Mouse (Mus musculus) liver, adult 2 months (tissue): ENCODE results near the gene Slc7a15. TPM values are rescaled to one million over a fixed set of nuclear protein-coding genes. Genes with fewer than 3 reads are reported as not detected.
A peak's percentile ranks its signal among the peaks of the same experiment; 100 is the strongest.

Experiments used
- DNase-seq: peaks from one replicate; pipeline ENCODE4 v3.0.0-alpha.2; 2011; ENCODE audit warnings: low read depth, low spot score; ENCODE audit errors: extremely low read depth
- H3K27ac ChIP-seq: fragments of 200-500 bp; replicated peaks from 2 replicates; pipeline ENCODE4 v1.5.1; 2012; ENCODE audit warnings: low read depth, mild to moderate bottlenecking, control low read depth, inconsistent platforms, low read length; ENCODE audit not compliant: insufficient read depth
- H3K27me3 ChIP-seq: fragments of 200-500 bp; 2 replicates; pipeline ENCODE4 v1.6.1; 2012; ENCODE audit warnings: mild to moderate bottlenecking, moderate library complexity, low read length, inconsistent platforms; ENCODE audit not compliant: control insufficient read depth, insufficient read depth
- H3K36me3 ChIP-seq: fragments of 200-500 bp; 2 replicates; pipeline ENCODE4 v1.6.1; 2012; ENCODE audit warnings: low read length, inconsistent platforms; ENCODE audit not compliant: control insufficient read depth, insufficient read depth
- H3K4me1 ChIP-seq: fragments of 200-500 bp; 2 replicates; pipeline ENCODE4 v1.6.1; 2011; ENCODE audit warnings: low read length; ENCODE audit not compliant: control insufficient read depth, insufficient read depth
- H3K4me3 ChIP-seq: fragments of 200-500 bp; 2 replicates; pipeline ENCODE4 v1.5.1; 2011; ENCODE audit warnings: low read depth, mild to moderate bottlenecking, control low read depth, low read length, moderate library complexity; ENCODE audit not compliant: insufficient read depth
- H3K79me2 ChIP-seq: fragments of 200-500 bp; 2 replicates; pipeline ENCODE4 v1.6.1; 2012; ENCODE audit warnings: inconsistent platforms, mild to moderate bottlenecking, low read length, moderate library complexity; ENCODE audit not compliant: control insufficient read depth, insufficient read depth
- H3K9ac ChIP-seq: fragments of 200-500 bp; 2 replicates; pipeline ENCODE4 v1.6.1; 2012; ENCODE audit warnings: low read depth, mild to moderate bottlenecking, control low read depth, inconsistent platforms, low read length
- CTCF ChIP-seq: fragments of 200-500 bp; IDR thresholded peaks from 2 replicates; pipeline ENCODE4 v1.5.1; 2011; ENCODE audit warnings: low read depth, low read length, control low read depth
- POLR2A ChIP-seq: fragments of 200-500 bp; IDR thresholded peaks from 2 replicates; pipeline ENCODE4 v1.6.1; 2011; ENCODE audit warnings: low read length, control low read depth; ENCODE audit not compliant: insufficient read depth; ENCODE audit errors: extremely low read depth
- WGBS: fragments of 180-500 bp; shearing (Covaris S2); methylation state at CpG from one replicate; pipeline ENCODE4 v1.1.7; 2018; 5-methylcytosine and 5-hydroxymethylcytosine counted together
- polyA plus RNA-seq: library from polyadenylated mRNA; depleted of rRNA; stranded (reverse); fragments of >200 nt; gene quantifications from 2 replicates; pipeline ENCODE4 v1.2.3, GENCODE M21; 2012
- total RNA-seq: library from RNA; depleted of rRNA; stranded (reverse); fragments of >200 nt; gene quantifications from 2 replicates; pipeline ENCODE4 v1.2.3, GENCODE M21; 2014

The Slc7a15 gene
- total and polyA plus RNA-seq, 2 experiments = 0.12 TPM; not detected in 1

DNA sequence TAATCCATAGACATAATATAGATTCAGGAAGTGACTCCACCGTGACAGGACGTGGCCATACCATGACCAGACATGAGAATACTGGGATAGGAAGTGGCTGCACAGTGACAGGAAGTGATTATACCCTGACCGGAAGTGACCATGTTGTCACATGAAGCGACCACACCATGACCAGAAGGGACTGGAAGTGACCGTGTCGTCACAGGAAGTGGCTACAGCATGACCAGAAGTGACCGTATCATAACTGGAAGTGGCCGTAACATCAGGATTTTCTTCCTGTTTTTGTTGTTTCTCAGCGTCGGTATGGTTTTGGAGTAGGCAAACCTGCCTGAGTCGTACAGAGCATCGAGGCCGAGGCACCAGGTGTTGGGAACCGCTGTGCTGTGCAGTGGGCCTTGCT, 38.1 kb upstream of the Slc7a15 start:
- Histone ChIP-seq H3K4me3 (no peak overlapping the region), H3K36me3 (no peaks in the 10 kb centered on the region), H3K9ac (no peak overlapping the region), H3K27ac (no peak overlapping the region), H3K4me1 (no peaks in the 10 kb centered on the region), H3K79me2 (no peaks in the 10 kb centered on the region), H3K27me3 (no peaks in the 10 kb centered on the region)
- 89% methylated on average over 14 of the region's 14 CpGs for WGBS
- peak; percentile 25 for DNase-seq
- TF ChIP-seq POLR2A (no peak), CTCF (no peak)

DNA sequence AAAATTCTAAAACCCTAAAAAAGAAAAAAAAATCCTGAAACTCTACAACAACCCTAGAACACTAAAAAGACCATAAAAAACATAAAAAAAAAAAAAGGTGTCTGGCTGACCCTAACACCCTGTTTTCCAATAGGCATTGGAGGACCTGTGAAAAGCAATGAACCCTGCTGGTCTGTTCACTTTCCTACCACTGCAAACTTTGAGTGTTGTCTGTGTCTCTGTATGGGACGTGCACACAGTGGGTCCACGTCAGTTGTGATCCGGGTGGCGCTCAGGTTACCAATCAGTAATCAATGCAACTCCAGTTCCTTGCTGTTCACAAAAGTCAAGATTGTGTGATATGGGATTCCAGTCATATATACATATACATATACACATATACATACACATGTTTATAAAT, 36.7 kb upstream of the Slc7a15 start:
- 97% methylated on average over 4 of the region's 4 CpGs for WGBS
- TF ChIP-seq CTCF = no peak
- TF ChIP-seq POLR2A = no peak

DNA sequence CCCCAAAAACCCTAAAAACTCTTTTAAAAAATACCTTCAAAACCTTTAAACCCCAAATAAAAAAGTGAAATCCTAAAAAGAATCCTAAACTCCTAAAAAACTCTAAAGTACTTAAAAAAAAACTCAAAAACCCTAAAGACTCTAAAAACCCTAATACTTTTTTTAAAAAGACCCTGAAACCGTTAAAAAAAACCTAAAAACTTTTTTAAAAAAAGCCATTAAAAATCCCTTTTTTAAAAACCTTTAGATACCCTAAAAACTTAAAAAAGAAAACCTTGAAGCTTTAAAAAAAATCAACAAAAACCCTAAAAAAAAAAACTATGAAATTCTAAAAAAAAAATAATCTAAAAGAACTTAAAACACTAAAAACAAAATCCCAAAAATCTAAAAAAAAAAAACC, 35.4 kb upstream of the Slc7a15 start:
- TF ChIP-seq CTCF (no peak), POLR2A (no peak)
- 98% methylated on average over 1 of the region's 1 CpGs for WGBS
- Histone ChIP-seq H3K4me3 (no peak overlapping the region), H3K79me2 (no peaks in the 10 kb centered on the region), H3K27me3 (no peaks in the 10 kb centered on the region), H3K4me1 (no peaks in the 10 kb centered on the region), H3K9ac (no peak overlapping the region), H3K27ac (no peak overlapping the region), H3K36me3 (no peaks in the 10 kb centered on the region)
- no peak for DNase-seq

More for the DNA sequence above, 36.7 kb upstream of the Slc7a15 start:
- Histone ChIP-seq H3K4me1 (no peaks in the 10 kb centered on the region), H3K27ac (no peak overlapping the region), H3K4me3 (no peak overlapping the region), H3K79me2 (no peaks in the 10 kb centered on the region), H3K27me3 (no peaks in the 10 kb centered on the region), H3K9ac (no peak overlapping the region), H3K36me3 (no peaks in the 10 kb centered on the region)
- DNase-seq = no peak

DNA sequence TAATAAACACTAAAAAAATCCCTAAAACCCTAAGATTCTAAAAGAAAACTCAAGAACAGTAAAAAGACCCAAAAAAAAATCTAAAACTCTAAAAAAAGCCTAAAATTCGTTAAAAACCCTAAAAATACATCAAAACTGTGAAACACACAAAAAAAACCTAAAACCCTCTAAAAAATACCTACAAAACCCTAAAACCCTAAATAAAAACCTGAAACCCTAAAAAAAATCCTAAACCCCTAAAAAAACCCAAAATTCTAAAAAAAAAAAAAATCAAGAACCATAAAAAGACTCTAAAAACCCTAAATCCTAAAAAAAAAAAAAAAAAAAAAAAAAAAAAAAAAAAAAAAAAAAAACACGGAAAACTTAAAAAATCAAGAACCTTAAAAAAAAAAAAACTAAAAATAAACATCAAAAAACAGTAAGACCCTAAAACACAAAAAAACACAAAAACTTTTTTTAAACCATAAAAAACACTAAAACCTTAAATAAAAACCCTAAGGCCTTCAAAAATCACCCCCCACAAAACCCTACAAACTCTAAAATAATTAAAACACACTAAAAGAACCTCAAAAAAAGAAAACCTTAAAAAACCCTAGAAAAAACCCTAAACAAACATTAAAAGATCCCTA, 34.0 kb upstream of the Slc7a15 start:
- Histone ChIP-seq H3K9ac (no peak overlapping the region), H3K4me1 (no peaks in the 10 kb centered on the region), H3K27me3 (no peaks in the 10 kb centered on the region), H3K4me3 (no peak overlapping the region), H3K36me3 (no peaks in the 10 kb centered on the region), H3K79me2 (no peaks in the 10 kb centered on the region), H3K27ac (no peak overlapping the region)
- DNase-seq = no peak
- 88% methylated on average over 2 of the region's 2 CpGs for WGBS
- TF ChIP-seq POLR2A (no peak), CTCF (no peak)

DNA sequence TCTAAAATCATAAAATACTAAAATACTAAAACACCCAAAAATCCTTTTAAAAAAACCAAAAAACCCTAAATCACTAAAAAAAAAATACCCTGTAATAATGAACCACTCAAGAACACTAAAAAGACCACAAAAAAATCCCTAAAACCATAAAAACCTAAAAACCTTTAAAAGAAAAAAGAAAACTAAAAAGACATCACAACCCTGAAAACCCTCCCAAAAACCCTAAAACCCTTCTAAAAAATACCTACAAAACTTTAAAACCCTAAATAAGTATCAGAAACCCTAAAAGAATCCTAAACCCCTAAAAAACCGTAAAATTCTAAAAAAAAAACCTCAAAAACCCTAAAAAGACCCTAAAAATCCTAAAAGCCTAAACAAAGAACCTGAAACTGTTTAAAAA, 32.8 kb upstream of the Slc7a15 start:
- H3K9ac ChIP-seq = no peak overlapping the region
- WGBS = 100% methylated on average over 1 of the region's 1 CpGs
- no peak overlapping the region for H3K4me3 ChIP-seq
- TF ChIP-seq CTCF = no peak
- no peak for TF ChIP-seq POLR2A
- DNase-seq = no peak
- no peaks in the 10 kb centered on the region for H3K79me2 ChIP-seq
- no peaks in the 10 kb centered on the region for H3K27me3 ChIP-seq
- H3K4me1 ChIP-seq = no peaks in the 10 kb centered on the region
- no peak overlapping the region for H3K27ac ChIP-seq
- H3K36me3 ChIP-seq = no peaks in the 10 kb centered on the region

DNA sequence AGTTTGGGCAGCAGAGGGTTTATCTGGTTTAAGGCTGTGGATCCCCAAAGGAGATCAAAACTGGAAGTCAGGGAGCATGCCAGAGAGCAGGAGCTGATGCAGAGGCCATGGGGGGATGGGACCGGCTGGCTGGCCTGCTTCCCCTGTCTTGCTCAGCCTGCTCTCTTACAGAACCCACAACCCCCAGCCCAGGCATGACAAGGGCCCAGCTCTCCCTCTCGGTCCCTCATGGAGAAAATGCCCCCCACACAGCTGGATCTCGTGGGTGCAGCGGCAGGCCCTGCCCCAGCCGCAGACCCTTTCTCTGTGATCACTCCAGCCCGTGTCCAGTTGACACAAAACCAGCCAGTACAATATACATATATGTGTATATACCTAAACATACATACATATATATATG, 30.7 kb upstream of the Slc7a15 start:
- H3K36me3 ChIP-seq = no peaks in the 10 kb centered on the region
- no peaks in the 10 kb centered on the region for H3K79me2 ChIP-seq
- H3K27ac ChIP-seq = no peak overlapping the region
- no peak overlapping the region for H3K4me3 ChIP-seq
- TF ChIP-seq POLR2A (no peak), CTCF (no peak)
- no peak overlapping the region for H3K9ac ChIP-seq
- H3K4me1 ChIP-seq = no peaks in the 10 kb centered on the region
- no peak for DNase-seq
- H3K27me3 ChIP-seq = no peaks in the 10 kb centered on the region
- WGBS = 96% methylated on average over 6 of the region's 6 CpGs
